Mouse (Mus musculus): ENCODE results near the gene Tlx2.

Gene Tlx2

GRCm38 (mm10) chr6:83025221-83025620 lies 44.9 kb downstream of the Tlx2 start:
- DNase-seq (ENCODE audit: inconsistent age in 2 of 2, low spot score in 1 of 2) = no peak

GRCm38 (mm10) chr6:83024421-83024820 lies 45.7 kb downstream of the Tlx2 start:
- no peak for DNase-seq (ENCODE audit: inconsistent age in 2 of 2, low spot score in 1 of 2)

- no peak for DNase-seq (ENCODE audit: inconsistent age in 2 of 2, low spot score in 1 of 2)
Observed at GRCm38 (mm10) chr6:83023786-83024185, 46.3 kb downstream of the Tlx2 start.

- DNase-seq (ENCODE audit: inconsistent age in 2 of 2, low spot score in 1 of 2) = no peak
Observed at GRCm38 (mm10) chr6:83023008-83023407, 47.1 kb downstream of the Tlx2 start.

GRCm38 (mm10) chr6:83020836-83021593 lies 49.1 kb downstream of the Tlx2 start:
- no peak for DNase-seq (ENCODE audit: inconsistent age in 2 of 2, low spot score in 1 of 2)

GRCm38 (mm10) chr6:83020121-83020520 lies 50.0 kb downstream of the Tlx2 start:
- DNase-seq (ENCODE audit: inconsistent age in 2 of 2, low spot score in 1 of 2) = no peak

- DNase-seq (ENCODE audit: inconsistent age in 2 of 2, low spot score in 1 of 2) = no peak
Observed at GRCm38 (mm10) chr6:83019044-83019443, 51.0 kb downstream of the Tlx2 start.

Data from adrenal gland, adult (tissue).